Mouse (Mus musculus): ENCODE data around the gene Zfp410. TPM values are rescaled to one million over a fixed set of nuclear protein-coding genes. Genes with fewer than 3 reads are reported as not detected.
"Not testable (repeated sequence)": the region's sequence is repeated elsewhere in the genome, so short reads cannot be mapped to it uniquely, and the experiment has no call there.

The Zfp410 gene
- 10 to 100 TPM; 18.6 to 19.3 TPM for total RNA-seq (2021)
- long read RNA-seq, experiment 1, transcript Zfp410-201 (12 exons, 2,597 nt) = major isoform, 16 of 34 reads
- long read RNA-seq, experiment 1, partial matches to known transcripts = 1 of 34 reads
- long read RNA-seq, experiment 1, other reads (novel, unspliced or antisense) = 17 of 34 reads
- long read RNA-seq, experiment 2, transcript Zfp410-201 (12 exons, 2,597 nt) = major isoform, 17 of 28 reads
- long read RNA-seq, experiment 2, partial matches to known transcripts = 2 of 28 reads
- long read RNA-seq, experiment 2, other reads (novel, unspliced or antisense) = 9 of 28 reads

- DNase-seq (ENCODE audit: low spot score) = peak; percentile 86
Measured at GRCm38 (mm10) chr12:84316721-84317621, at the start of gene Zfp410. TSS of gene Zfp410 (plus strand) at chr12:84316852.

- no peak for DNase-seq (ENCODE audit: low spot score)
Measured at GRCm38 (mm10) chr12:84267264-84267663, 49.4 kb upstream of the Zfp410 start.

- DNase-seq (ENCODE audit: low spot score) = no peak
Measured at GRCm38 (mm10) chr12:84273366-84273765, 43.3 kb upstream of the Zfp410 start.

DNA sequence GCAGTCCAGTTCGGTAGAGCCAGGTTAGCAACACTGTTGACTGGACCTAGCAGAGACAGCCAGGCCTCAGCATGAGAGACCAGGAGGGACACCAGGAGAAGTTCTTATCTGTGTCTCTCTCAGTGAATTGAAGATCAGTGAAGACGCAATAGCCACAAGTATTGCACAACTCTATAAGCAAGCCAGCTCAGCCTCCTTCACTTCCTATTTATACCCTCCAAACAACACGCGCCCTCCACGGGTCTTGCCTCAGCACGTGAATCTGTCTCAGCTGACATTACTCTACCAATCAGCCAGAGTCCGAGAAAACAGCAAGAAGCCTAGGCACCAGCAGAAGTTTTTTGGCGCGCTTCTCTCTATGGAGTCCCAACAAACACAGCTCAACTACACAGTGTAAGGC lies 41.4 kb upstream of the Zfp410 start:
- DNase-seq (ENCODE audit: low spot score) = no peak

DNA sequence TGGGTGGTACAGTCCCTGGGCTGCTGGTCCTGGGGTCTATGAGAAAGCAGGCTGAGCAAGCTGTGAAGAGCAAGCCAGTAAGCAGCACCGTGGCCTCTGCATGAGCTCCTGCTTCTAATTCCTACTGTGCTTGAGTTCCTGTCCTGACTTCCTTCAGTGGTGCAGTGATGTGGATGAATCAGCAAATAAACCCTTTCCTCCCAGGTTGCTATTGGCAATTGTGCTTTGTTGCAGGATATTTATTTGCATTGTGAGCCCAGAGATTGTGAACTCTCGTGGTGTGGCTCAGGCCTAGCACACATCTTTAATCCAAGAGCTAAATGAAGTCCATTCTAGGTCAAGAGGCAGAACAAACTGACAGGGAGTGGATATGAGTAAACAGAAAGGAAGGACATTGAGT lies 40.4 kb upstream of the Zfp410 start:
- DNase-seq (ENCODE audit: low spot score) = no peak

GRCm38 (mm10) chr12:84276799-84277198 lies 39.9 kb upstream of the Zfp410 start:
- no peak for DNase-seq (ENCODE audit: low spot score)

- DNase-seq (ENCODE audit: low spot score) = no peak
Measured at GRCm38 (mm10) chr12:84277832-84278231, 38.8 kb upstream of the Zfp410 start.

DNA sequence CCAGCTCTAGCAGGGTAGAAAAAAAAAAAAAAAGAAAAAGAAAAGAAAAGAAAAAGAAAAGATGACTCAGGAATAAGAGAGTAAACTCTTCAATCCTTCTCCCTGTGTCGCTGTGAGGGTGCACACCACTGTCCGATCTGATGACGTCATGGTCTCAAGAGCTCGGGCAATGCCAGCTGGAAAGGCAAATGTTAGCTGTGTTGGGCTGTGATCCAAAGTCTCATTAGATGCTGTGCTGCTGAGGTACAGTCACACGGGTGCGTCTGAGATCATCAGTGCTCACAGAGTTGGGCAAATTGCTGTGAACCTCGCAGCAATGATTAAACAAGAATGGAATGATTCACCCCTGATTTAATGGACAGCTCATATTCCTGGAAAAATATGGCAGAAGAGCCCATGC lies 37.8 kb upstream of the Zfp410 start:
- no peak for DNase-seq (ENCODE audit: low spot score)

DNA sequence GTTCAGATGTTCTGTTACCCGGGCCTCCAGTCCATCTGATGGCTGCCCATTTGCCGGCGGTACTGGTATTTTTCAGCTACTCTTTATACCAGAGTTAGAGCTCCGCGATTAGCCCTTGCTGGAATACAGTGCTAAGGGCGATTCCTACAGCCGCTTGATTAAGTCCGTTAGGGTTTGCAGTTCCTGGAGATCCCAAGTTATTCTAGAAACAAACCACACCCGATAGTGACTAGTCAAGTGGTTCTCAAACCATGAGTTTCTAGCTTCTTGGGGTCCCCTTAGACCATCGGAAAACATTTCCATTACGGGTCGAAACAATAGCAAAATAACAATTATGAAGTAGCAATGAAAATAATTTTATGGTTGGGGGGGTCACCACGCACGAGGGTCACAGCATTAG lies 32.3 kb upstream of the Zfp410 start:
- no peak for DNase-seq (ENCODE audit: low spot score)

GRCm38 (mm10) chr12:84284885-84285592 lies 31.6 kb upstream of the Zfp410 start, which contains the start of gene Ptgr2:
TSS of gene Ptgr2 (plus strand) at chr12:84285232.
- DNase-seq (ENCODE audit: low spot score) = peak; percentile 97

GRCm38 (mm10) chr12:84285593-84285968 lies 31.1 kb upstream of the Zfp410 start:
- no peak for DNase-seq (ENCODE audit: low spot score)

DNA sequence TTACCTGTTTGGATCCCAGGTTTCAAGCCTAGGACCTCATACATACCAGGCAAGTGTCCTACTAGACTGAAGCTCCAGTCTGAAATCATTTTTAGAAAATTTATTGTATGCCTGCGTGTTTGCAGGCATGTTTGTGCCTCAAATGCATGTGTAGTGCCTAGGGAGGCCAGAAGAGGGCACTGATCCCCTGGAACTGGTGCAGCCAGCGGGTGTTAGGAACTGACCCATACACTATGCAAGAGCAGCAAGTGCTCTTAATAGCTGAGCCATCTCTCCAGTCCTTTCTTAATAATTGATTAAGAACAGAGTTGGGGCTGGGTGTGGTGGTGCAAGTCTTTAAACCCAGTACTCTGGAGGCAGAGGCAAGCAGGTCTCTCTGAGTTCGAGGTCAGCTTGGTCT lies 28.2 kb upstream of the Zfp410 start:
- DNase-seq (ENCODE audit: low spot score) = peak; percentile 36

- DNase-seq (ENCODE audit: low spot score) = peak; percentile 65
Measured at GRCm38 (mm10) chr12:84297851-84298250, 18.8 kb upstream of the Zfp410 start.

DNA sequence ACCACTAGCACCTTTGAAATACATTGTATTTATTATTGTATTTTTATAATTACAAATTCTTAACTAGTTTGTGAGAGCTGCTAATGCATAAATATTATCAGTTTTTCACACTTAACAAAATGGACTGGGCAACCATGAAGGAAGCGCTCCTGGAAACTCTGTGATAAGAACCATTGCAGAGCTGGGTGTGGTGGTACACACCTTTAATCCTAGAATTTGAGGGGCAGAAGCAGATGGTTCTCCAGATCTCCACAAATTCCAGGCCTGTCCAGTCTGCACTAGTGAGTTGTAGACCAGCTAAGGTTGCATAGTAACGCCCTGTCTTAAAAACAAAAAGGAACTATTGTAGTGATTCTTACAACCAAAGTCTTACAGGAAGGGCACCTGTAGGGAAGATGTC lies 17.4 kb upstream of the Zfp410 start:
- no peak for DNase-seq (ENCODE audit: low spot score)

DNA sequence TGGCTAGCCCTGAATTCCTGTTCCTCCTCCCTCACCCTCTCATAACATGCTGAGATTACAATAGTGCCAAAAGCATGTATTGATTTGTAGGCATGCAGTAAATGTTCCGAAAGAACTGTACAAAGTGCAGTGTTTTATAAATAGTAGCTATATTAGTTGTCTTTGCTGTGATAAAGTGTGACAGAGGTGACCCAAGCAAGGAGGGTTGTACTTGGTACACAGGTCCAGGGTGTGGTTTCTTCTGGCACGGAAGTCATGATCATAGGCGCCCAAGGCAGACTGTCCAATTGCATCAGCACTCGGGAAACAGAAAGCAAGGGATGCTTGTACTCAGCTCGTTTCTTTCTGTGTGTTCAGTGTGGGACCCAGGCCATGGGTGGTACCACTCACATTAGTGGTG lies 12.6 kb upstream of the Zfp410 start:
- no peak for DNase-seq (ENCODE audit: low spot score)

- DNase-seq (ENCODE audit: low spot score) = no peak
Measured at GRCm38 (mm10) chr12:84304554-84304953, 12.1 kb upstream of the Zfp410 start.

- no peak for DNase-seq (ENCODE audit: low spot score)
Measured at GRCm38 (mm10) chr12:84311306-84311705, 5.3 kb upstream of the Zfp410 start.

DNA sequence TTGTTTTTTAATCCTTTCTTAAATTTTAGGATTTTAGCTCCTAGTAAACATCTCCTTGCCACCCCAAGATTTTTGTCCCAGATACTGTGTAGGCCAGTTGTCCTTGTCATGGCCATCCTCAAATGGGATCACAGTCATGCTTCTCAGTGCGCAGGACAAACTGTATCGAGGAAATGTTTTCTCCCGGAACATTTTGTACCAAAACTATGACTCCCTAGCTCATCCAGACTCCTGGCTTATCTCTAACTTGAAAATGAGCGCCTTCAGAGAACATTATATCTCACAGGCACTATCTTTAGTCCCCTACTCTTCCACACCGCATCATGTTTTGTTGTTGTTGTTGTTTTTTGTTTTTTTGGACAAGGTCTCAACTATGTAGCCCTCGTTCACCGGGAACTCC lies 646 bp upstream of the Zfp410 start:
- DNase-seq (ENCODE audit: low spot score) = no peak

DNA sequence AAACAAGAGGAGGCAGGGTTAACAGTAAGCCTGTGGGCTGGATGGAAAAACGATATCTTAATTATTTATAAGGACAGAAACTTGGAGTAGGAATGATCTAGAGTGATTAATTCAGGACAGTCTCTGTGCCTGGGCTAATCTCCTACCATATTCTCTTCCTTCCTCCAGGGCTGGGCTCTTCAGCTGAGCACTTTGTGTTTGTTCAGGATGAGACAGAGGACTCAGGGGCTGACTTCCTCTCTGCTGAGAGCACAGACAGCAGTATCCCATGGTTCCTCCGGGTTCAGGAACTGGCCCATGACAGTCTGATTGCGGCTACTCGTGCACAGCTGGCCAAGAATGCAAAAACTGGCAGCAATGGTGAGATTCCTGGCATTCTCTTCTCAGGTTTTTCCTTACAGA lies 10.5 kb downstream of the Zfp410 start:
- no peak for DNase-seq (ENCODE audit: low spot score)

DNA sequence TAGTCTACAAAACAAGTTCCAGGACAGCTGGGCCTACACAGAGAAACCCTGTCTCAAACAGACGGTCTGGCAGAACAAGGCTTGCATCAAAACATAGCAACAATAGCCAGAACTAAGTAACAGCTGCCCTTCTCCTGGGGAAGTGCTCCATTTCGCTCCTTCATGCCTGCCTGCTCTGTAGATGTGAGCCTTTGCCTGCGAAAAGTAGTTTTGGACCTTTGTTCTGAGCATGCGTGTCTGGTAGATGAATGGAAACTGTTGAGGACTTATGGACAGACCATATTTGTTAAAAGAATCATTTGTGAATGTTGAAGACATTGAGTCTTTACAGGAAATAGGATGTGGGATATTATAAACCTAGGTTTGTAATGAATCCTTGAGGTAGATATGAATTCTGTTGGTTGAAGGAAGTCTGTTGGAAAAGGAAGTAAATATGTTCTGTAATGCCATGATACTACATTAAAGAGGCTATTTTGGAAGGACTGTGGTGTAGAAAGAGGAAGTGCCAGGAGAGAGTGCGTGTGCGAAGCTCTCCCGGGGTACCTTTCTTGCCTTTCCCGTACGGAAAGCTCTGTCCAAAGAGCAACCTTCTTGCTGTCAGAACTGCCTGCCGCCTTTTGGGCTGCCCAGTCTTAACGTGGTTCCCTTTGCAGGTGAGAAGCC lies 20.4 kb downstream of the Zfp410 start:
- DNase-seq (ENCODE audit: low spot score) = no peak

DNA sequence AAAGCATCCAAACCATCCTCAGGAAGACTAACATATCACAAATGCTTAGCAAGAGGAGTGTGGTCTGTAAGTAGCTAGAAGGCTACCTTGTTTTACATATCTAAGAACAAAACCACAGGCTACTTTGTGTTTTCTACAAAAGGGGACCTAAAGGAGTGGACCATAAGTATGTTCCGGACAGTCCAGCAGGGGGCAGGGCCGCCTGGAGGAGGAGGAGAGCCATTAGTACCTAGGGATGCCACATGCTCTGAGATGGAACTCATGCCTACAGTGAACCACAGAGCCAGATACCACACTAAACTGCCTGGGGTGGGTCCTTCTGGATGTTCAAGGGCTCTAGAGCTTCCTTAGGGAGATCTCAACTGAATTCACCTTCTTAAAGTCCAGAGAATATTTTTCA lies 30.5 kb downstream of the Zfp410 start:
- no peak for DNase-seq (ENCODE audit: low spot score)

- DNase-seq (ENCODE audit: low spot score) = not testable (repeated sequence)
Measured at GRCm38 (mm10) chr12:84358699-84359098, 42.0 kb downstream of the Zfp410 start.
